Mouse (Mus musculus) CH12.LX (cell line): ENCODE results near the gene AB124611. TPM values are rescaled to one million over a fixed set of nuclear protein-coding genes. Genes with fewer than 3 reads are reported as not detected.
"Not testable (repeated sequence)": the region's sequence is repeated elsewhere in the genome, so short reads cannot be mapped to it uniquely, and the experiment has no call there.

Experiments used
- DNase-seq: peaks from one replicate; pipeline ENCODE4 v3.0.0-alpha.2; 2013; ENCODE audit errors: extremely low read depth
- H3K27ac ChIP-seq: 2 replicates; pipeline ENCODE4 v1.5.1; 2012; ENCODE audit warnings: low read depth, mild to moderate bottlenecking, control low read depth, moderate library complexity; ENCODE audit not compliant: insufficient read depth
- H3K27me3 ChIP-seq: replicated peaks from 2 replicates; pipeline ENCODE3; 2012; ENCODE audit warnings: inconsistent platforms
- H3K36me3 ChIP-seq, 2 experiments: replicated peaks in 1 of 2; 2 replicates each; pipeline versions ENCODE3 to v1.6.1; 2012; ENCODE audit warnings: inconsistent platforms in 1 of 2, low read length in 1 of 2, mild to moderate bottlenecking in 1 of 2, mixed read lengths in 1 of 2, moderate library complexity in 1 of 2; ENCODE audit not compliant: control insufficient read depth in 1 of 2, insufficient read depth in 1 of 2
- H3K4me1 ChIP-seq, 2 experiments: 2 replicates each; pipeline ENCODE4 v1.6.1; 2012; ENCODE audit warnings: inconsistent platforms in 1 of 2, moderate library complexity in 1 of 2; ENCODE audit not compliant: insufficient read depth in 2 of 2, control insufficient read depth in 1 of 2
- H3K4me2 ChIP-seq: 2 replicates; pipeline ENCODE4 v1.6.1; 2012; ENCODE audit warnings: low read depth, mild to moderate bottlenecking, control low read depth; ENCODE audit not compliant: poor library complexity, insufficient read depth, severe bottlenecking
- H3K4me3 ChIP-seq, 3 experiments: fragments of 150-350 bp in 1 of 3; sonication (generic) in 1 of 3; replicated peaks in 1 of 3; 2 replicates each; pipeline versions ENCODE3 to v1.5.1; 2011 to 2012; ENCODE audit warnings: low read depth in 2 of 3, low read length in 2 of 3, mild to moderate bottlenecking in 2 of 3, moderate library complexity in 2 of 3, control low read depth in 1 of 3, improper control_type of control experiment in 1 of 3, inconsistent platforms in 1 of 3, mixed read lengths in 1 of 3; ENCODE audit not compliant: poor library complexity in 1 of 3
- H3K79me2 ChIP-seq: replicated peaks from 2 replicates; pipeline ENCODE4 v1.6.1; 2012; ENCODE audit warnings: mild to moderate bottlenecking, moderate library complexity; ENCODE audit not compliant: control insufficient read depth, poor library complexity, insufficient read depth, severe bottlenecking; ENCODE audit errors: extremely low read depth
- H3K9ac ChIP-seq: 2 replicates; pipeline ENCODE4 v1.6.1; 2012; ENCODE audit warnings: low read depth, mild to moderate bottlenecking, control low read depth, moderate library complexity; ENCODE audit not compliant: insufficient read depth
- H3K9me3 ChIP-seq: replicated peaks from 2 replicates; pipeline ENCODE3; 2012; ENCODE audit warnings: low read length, inconsistent platforms, mixed read lengths
- BHLHE40 ChIP-seq: IDR thresholded peaks from 2 replicates; pipeline ENCODE4 v1.6.1; 2011; ENCODE audit warnings: mild to moderate bottlenecking, low read depth, low read length, improper control_type of control experiment
- CHD1 ChIP-seq: IDR thresholded peaks from 2 replicates; pipeline ENCODE4 v1.6.1; 2012; ENCODE audit warnings: low read depth, low read length, improper control_type of control experiment, inconsistent platforms
- CHD2 ChIP-seq: IDR thresholded peaks from 2 replicates; pipeline ENCODE4 v1.6.1; 2011; ENCODE audit warnings: low read length, improper control_type of control experiment
- E2F4 ChIP-seq: IDR thresholded peaks from 2 replicates; pipeline ENCODE4 v1.6.1; 2011; ENCODE audit warnings: low read depth, low read length, improper control_type of control experiment; ENCODE audit not compliant: insufficient replicate concordance
- ELF1 ChIP-seq: IDR thresholded peaks from 2 replicates; pipeline ENCODE4 v1.6.1; 2014; ENCODE audit warnings: low read depth, mild to moderate bottlenecking, inconsistent platforms, low read length, improper control_type of control experiment
- EP300 ChIP-seq: IDR thresholded peaks from 2 replicates; pipeline ENCODE4 v1.6.1; 2011; ENCODE audit warnings: low read length, improper control_type of control experiment
- ETS1 ChIP-seq: conservative IDR thresholded peaks from 2 replicates; pipeline ENCODE4 v1.6.1; 2012; ENCODE audit warnings: low read depth, mild to moderate bottlenecking, inconsistent platforms, low read length, improper control_type of control experiment, moderate library complexity
- GABPA ChIP-seq: IDR thresholded peaks from 2 replicates; pipeline ENCODE4 v1.6.1; 2012; ENCODE audit warnings: low read depth, low read length, improper control_type of control experiment, inconsistent platforms; ENCODE audit not compliant: insufficient replicate concordance
- HCFC1 ChIP-seq: IDR thresholded peaks from 2 replicates; pipeline ENCODE4 v1.6.1; 2012; ENCODE audit warnings: low read depth, mild to moderate bottlenecking, inconsistent platforms, low read length, improper control_type of control experiment
- IRF4 ChIP-seq: IDR thresholded peaks from 2 replicates; pipeline ENCODE4 v1.6.1; 2014; ENCODE audit warnings: low read depth, mild to moderate bottlenecking, inconsistent platforms, low read length, improper control_type of control experiment
- JUN ChIP-seq: IDR thresholded peaks from 2 replicates; pipeline ENCODE4 v1.6.1; 2011; ENCODE audit warnings: low read depth, mild to moderate bottlenecking, low read length, improper control_type of control experiment, moderate library complexity; ENCODE audit not compliant: insufficient read depth
- MAFK ChIP-seq: IDR thresholded peaks from 2 replicates; pipeline ENCODE4 v1.6.1; 2011; ENCODE audit warnings: low read length, improper control_type of control experiment; ENCODE audit not compliant: insufficient replicate concordance
- MAX ChIP-seq: IDR thresholded peaks from 2 replicates; pipeline ENCODE4 v1.6.1; 2011; ENCODE audit warnings: low read length, improper control_type of control experiment
- MAZ ChIP-seq: IDR thresholded peaks from 2 replicates; pipeline ENCODE4 v1.6.1; 2012; ENCODE audit warnings: low read depth, mild to moderate bottlenecking, inconsistent platforms, low read length, improper control_type of control experiment, moderate library complexity
- MEF2A ChIP-seq: IDR thresholded peaks from 2 replicates; pipeline ENCODE4 v1.6.1; 2014; ENCODE audit warnings: low read depth, mild to moderate bottlenecking, inconsistent platforms, low read length, improper control_type of control experiment, borderline replicate concordance
- MXI1 ChIP-seq: IDR thresholded peaks from 2 replicates; pipeline ENCODE4 v1.6.1; 2011; ENCODE audit warnings: mild to moderate bottlenecking, low read depth, low read length, improper control_type of control experiment
- NELFE ChIP-seq: IDR thresholded peaks from 2 replicates; pipeline ENCODE4 v1.6.1; 2011; ENCODE audit warnings: low read depth, low read length, improper control_type of control experiment
- NRF1 ChIP-seq: IDR thresholded peaks from 2 replicates; pipeline ENCODE4 v1.6.1; 2014; ENCODE audit warnings: low read depth, mild to moderate bottlenecking, inconsistent platforms, low read length, improper control_type of control experiment, moderate library complexity
- PAX5 ChIP-seq: IDR thresholded peaks from 2 replicates; pipeline ENCODE4 v1.6.1; 2012; ENCODE audit warnings: low read length, inconsistent platforms, mixed read lengths
- POLR2AphosphoS2 ChIP-seq: IDR thresholded peaks from 2 replicates; pipeline ENCODE4 v1.6.1; 2011; ENCODE audit warnings: low read depth, low read length, improper control_type of control experiment
- RAD21 ChIP-seq: IDR thresholded peaks from 2 replicates; pipeline ENCODE4 v1.6.1; 2011; ENCODE audit warnings: low read depth, mild to moderate bottlenecking, low read length, improper control_type of control experiment, moderate library complexity
- SIN3A ChIP-seq: IDR thresholded peaks from 2 replicates; pipeline ENCODE4 v1.6.1; 2012; ENCODE audit warnings: low read length, improper control_type of control experiment, inconsistent platforms
- TCF12 ChIP-seq: IDR thresholded peaks from 2 replicates; pipeline ENCODE4 v1.6.1; 2014; ENCODE audit warnings: low read depth, mild to moderate bottlenecking, inconsistent platforms, low read length, improper control_type of control experiment
- ZKSCAN1 ChIP-seq: IDR thresholded peaks from 2 replicates; pipeline ENCODE4 v1.6.1; 2012; ENCODE audit warnings: low read depth, inconsistent platforms, low read length, improper control_type of control experiment, borderline replicate concordance
- ZNF384 ChIP-seq: IDR thresholded peaks from 2 replicates; pipeline ENCODE4 v1.6.1; 2012; ENCODE audit warnings: low read depth, low read length, improper control_type of control experiment, inconsistent platforms
- dilution Hi-C: fragments of 300-500 bp; cut with MboI; formaldehyde crosslinking; loops from 2 replicates; pipeline ENCODE4 v1.14.3; 2020; ENCODE audit warnings: low sequenced_read_pairs; ENCODE audit not compliant: extremely low pct_unique_long_range_greater_than_20kb, extremely low pct_ligation_motif_present
- in situ Hi-C: fragments of 300-500 bp; cut with MboI; formaldehyde crosslinking; loops from 3 replicates; pipeline ENCODE4 v1.14.3; 2019; ENCODE audit warnings: low sequenced_read_pairs, low pct_ligation_motif_present, low pct_unique_long_range_greater_than_20kb, mixed read lengths
- polyA plus RNA-seq: library from polyadenylated mRNA; unstranded; fragments of >175 nt; gene quantifications from 2 replicates; pipeline ENCODE4 v1.2.1, GENCODE M21; 2012; ENCODE audit warnings: low read depth; ENCODE audit not compliant: insufficient read length
- total RNA-seq, 2 experiments: library from RNA; depleted of rRNA; stranded (reverse); fragments of 300-350 nt in 1 of 2; fragments of >200 nt in 1 of 2; gene quantifications; 2 replicates each; pipeline ENCODE4 v1.2.3; 2012 to 2014

Gene AB124611
- total and polyA plus RNA-seq, 3 experiments: 0.89 to 2.1 (median 1.5) TPM

- peaks cover 59 to 91% of the 10 kb centered on the region in 2 experiments for H3K36me3 ChIP-seq
- in situ Hi-C loops, DNase-seq: not testable (repeated sequence)
Measured at GRCm38 (mm10) chr9:21488246-21488645, 37.7 kb upstream of the AB124611 start.

GRCm38 (mm10) chr9:21490696-21491095, 35.3 kb upstream of the AB124611 start:
- in situ Hi-C loops: no loop called here
- Histone ChIP-seq H3K9ac (no peak overlapping the region), H3K9me3 (no peaks in the 10 kb centered on the region), H3K4me3 (no peak overlapping the region), H3K4me2 (no peak overlapping the region), H3K79me2 (no peaks in the 10 kb centered on the region), H3K27ac (no peak overlapping the region), H3K36me3 (peaks cover 55 to 89% of the 10 kb centered on the region in 2 experiments), H3K4me1 (peaks cover 13 to 18% of the 10 kb centered on the region in 2 experiments), H3K27me3 (no peaks in the 10 kb centered on the region)
- TF ChIP-seq ELF1 (no peak), SIN3A (no peak), NRF1 (no peak), MXI1 (no peak), IRF4 (no peak), NELFE (no peak), RAD21 (no peak), ETS1 (no peak)
- DNase-seq: no peak
- dilution Hi-C loops: no loop called here

More at GRCm38 (mm10) chr9:21488246-21488645, 37.7 kb upstream of the AB124611 start:
- H3K9ac ChIP-seq, H3K4me1 ChIP-seq, H3K79me2 ChIP-seq, H3K9me3 ChIP-seq, dilution Hi-C loops, H3K4me2 ChIP-seq, H3K27ac ChIP-seq, H3K27me3 ChIP-seq, H3K4me3 ChIP-seq: not testable (repeated sequence)
- TF ChIP-seq ZNF384: 0 out of 2 replicates have a peak, but pooled peaks have one; percentile 22

- H3K27me3 ChIP-seq: no peaks in the 10 kb centered on the region
- dilution Hi-C loops: no loop called here
- H3K27ac ChIP-seq: peak overlapping the region; percentile 46
- no peak overlapping the region for H3K4me2 ChIP-seq
- H3K4me3 ChIP-seq: no peak overlapping the region
- H3K36me3 ChIP-seq: peaks cover 64 to 92% of the 10 kb centered on the region in 2 experiments
- H3K79me2 ChIP-seq: no peaks in the 10 kb centered on the region
- no peak overlapping the region for H3K9ac ChIP-seq
- H3K4me1 ChIP-seq: peaks cover 13 to 18% of the 10 kb centered on the region in 2 experiments
- no peak for DNase-seq
- in situ Hi-C loops: no loop called here
- no peaks in the 10 kb centered on the region for H3K9me3 ChIP-seq
- TF ChIP-seq GABPA (no peak), IRF4 (peak; percentile 63; the same call in 1 of the 2 replicates), POLR2AphosphoS2 (no peak), MEF2A (0 out of 2 replicates have a peak, but pooled peaks have one; percentile 35), CHD2 (no peak), E2F4 (no peak), BHLHE40 (peak; percentile 37; the same call in 1 of the 2 replicates), HCFC1 (no peak), ELF1 (no peak), EP300 (peak; percentile 55; the same call in 1 of the 2 replicates), CHD1 (no peak), JUN (no peak), ETS1 (peak; percentile 40), PAX5 (no peak), MAFK (no peak), SIN3A (0 out of 2 replicates have a peak, but pooled peaks have one; percentile 32), TCF12 (peak; percentile 62; the same call in 1 of the 2 replicates), RAD21 (no peak), MAX (no peak), ZKSCAN1 (no peak), MAZ (no peak)
Measured at GRCm38 (mm10) chr9:21493907-21494306, 32.1 kb upstream of the AB124611 start.
